Comparison of ENCODE assay signal across 29 mouse cellular contexts in the genomic region with DNA sequence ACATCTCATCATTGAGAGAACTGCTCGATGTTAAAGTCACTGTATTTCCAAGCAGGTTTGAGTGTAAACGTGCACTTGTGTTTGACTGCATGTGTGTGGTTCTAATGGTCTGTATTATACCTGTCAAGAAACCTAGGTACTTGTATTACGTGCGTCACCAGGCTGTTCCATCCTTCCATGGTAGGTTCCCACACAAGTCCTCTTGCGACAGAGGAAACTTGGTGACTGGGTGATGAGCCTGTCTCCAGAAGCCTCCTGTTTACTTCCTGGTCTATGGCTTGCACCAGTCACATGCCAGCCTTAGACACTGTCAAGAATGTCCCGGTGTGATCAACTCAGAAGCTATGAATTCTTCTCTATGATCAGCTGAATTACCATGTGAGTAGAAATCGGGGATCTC. TPM values are rescaled to one million over a fixed set of nuclear protein-coding genes. Genes with fewer than 3 reads are reported as not detected.
DNase-seq lines count a peak whose midpoint lies in the region; ATAC-seq lines count a peak whose summit lies in the region.
"Had no signal": no experiment of that assay in that cellular context is flagged by ENCODE, and none has a peak within 500 bp of the region (broad histone marks: within the 10 kb centered on the region; RNA-seq: fewer than 3 reads in every experiment).

No protein-coding gene starts in this region.

- no peak overlapping the region for H3K27ac ChIP-seq in hindbrain, embryonic 14.5 days
- H3K27ac ChIP-seq: embryonic facial prominence, embryonic 12.5 days; embryonic facial prominence, embryonic 15.5 days; forebrain, embryonic 12.5 days; forebrain, embryonic 15.5 days; heart, embryonic 15.5 days; hindbrain, embryonic 10.5 days; hindbrain, embryonic 13.5 days; hindbrain, postnatal 0 days had no signal

- H3K9me3 ChIP-seq in hindbrain, embryonic 14.5 days (ENCODE audit: control insufficient read depth, low read length), result no peaks in the 10 kb centered on the region
- H3K9me3 ChIP-seq: embryonic facial prominence, embryonic 12.5 days; embryonic facial prominence, embryonic 15.5 days; forebrain, embryonic 12.5 days; forebrain, embryonic 15.5 days; G1E; heart, embryonic 12.5 days; heart, embryonic 15.5 days; hindbrain, embryonic 10.5 days; hindbrain, embryonic 13.5 days had no signal

- no peaks in the 10 kb centered on the region for H3K27me3 ChIP-seq in hindbrain, embryonic 14.5 days (ENCODE audit: control insufficient read depth, insufficient read depth, low read length)
- H3K27me3 ChIP-seq: CH12.LX; embryonic facial prominence, embryonic 12.5 days; embryonic facial prominence, embryonic 15.5 days; forebrain, embryonic 12.5 days; forebrain, embryonic 15.5 days; heart, embryonic 12.5 days; heart, embryonic 15.5 days; hindbrain, embryonic 13.5 days; Patski had no signal

- 92% methylated on average over 7 of the region's 7 CpGs for WGBS in hindbrain, embryonic 14.5 days

- H3K4me2 ChIP-seq in hindbrain, embryonic 14.5 days (replicated peaks), result no peak overlapping the region
- H3K4me2 ChIP-seq: embryonic facial prominence, embryonic 12.5 days; embryonic facial prominence, embryonic 15.5 days; forebrain, embryonic 12.5 days; forebrain, embryonic 15.5 days; heart, embryonic 12.5 days; heart, embryonic 15.5 days; hindbrain, embryonic 13.5 days had no signal

- DNase-seq in heart, adult 11 months, result peak; percentile 84
- DNase-seq in heart, adult 9 months (ENCODE audit: low spot score in 2 of 2), result no peak
- DNase-seq in thymus, postnatal 4 days, result peak; percentile 8
- DNase-seq in thymus, postnatal 36 days, result no peak
- no peak for DNase-seq in hindbrain, embryonic 14.5 days (ENCODE audit: low spot score)
- DNase-seq in left cerebral cortex, adult 11 months (ENCODE audit: low spot score), result no peak
- DNase-seq: adrenal gland, postnatal 10 days; adrenal gland, postnatal 36 days; B cell, adult 2 months; cerebellum, adult 11 months; cerebellum, adult 2 months; cerebellum, adult 9-11 months; cerebellum, postnatal 25 days; gastrocnemius, postnatal 25 days; heart, postnatal 10 days; heart, postnatal 36 days had no signal

- 0 out of 2 replicates have a peak, but pooled peaks have one; percentile 37 for ATAC-seq in monocyte, adult 5-6 weeks (replicated peaks; ENCODE audit: insufficient number of reproducible peaks, low FRiP score, low TSS enrichment, poor library complexity, severe bottlenecking)
- no peak for ATAC-seq in hindbrain, embryonic 14.5 days (ENCODE audit: low FRiP score)
- ATAC-seq: forebrain, embryonic 15.5 days; hindbrain, postnatal 0 days; Patski had no signal

- H3K9ac ChIP-seq in hindbrain, embryonic 14.5 days, result no peak overlapping the region
- H3K9ac ChIP-seq: embryonic facial prominence, embryonic 12.5 days; embryonic facial prominence, embryonic 15.5 days; forebrain, embryonic 12.5 days; forebrain, embryonic 15.5 days; heart, embryonic 12.5 days; heart, embryonic 15.5 days; hindbrain, embryonic 13.5 days had no signal

- H3K4me1 ChIP-seq in hindbrain, embryonic 14.5 days (replicated peaks; ENCODE audit: control insufficient read depth, insufficient read depth, low read length), result peaks cover 9% of the 10 kb centered on the region

- no peak overlapping the region for H3K4me3 ChIP-seq in hindbrain, embryonic 14.5 days (replicated peaks; ENCODE audit: low read length)
- H3K4me3 ChIP-seq: embryonic facial prominence, embryonic 12.5 days; embryonic facial prominence, embryonic 15.5 days; forebrain, embryonic 12.5 days; forebrain, embryonic 15.5 days; heart, embryonic 12.5 days; heart, embryonic 15.5 days; hindbrain, embryonic 10.5 days; hindbrain, embryonic 13.5 days had no signal

- H3K36me3 ChIP-seq in hindbrain, embryonic 14.5 days (replicated peaks; ENCODE audit: control insufficient read depth, insufficient read depth), result no peaks in the 10 kb centered on the region
- H3K36me3 ChIP-seq: embryonic facial prominence, embryonic 12.5 days; embryonic facial prominence, embryonic 15.5 days; forebrain, embryonic 12.5 days; forebrain, embryonic 15.5 days; G1E; heart, embryonic 12.5 days; heart, embryonic 15.5 days; hindbrain, embryonic 10.5 days; hindbrain, embryonic 13.5 days had no signal

RNA-seq across cellular contexts. Expression of gene Rcbtb2, which starts 15.6 kb away (rescaled TPM):
- 50.0 to 78.5 TPM (median 57.1 TPM) in 3 replicates for total RNA-seq in monocyte, adult 5-6 weeks (2017)
- 64.0 and 77.0 TPM in 2 replicates for polyA plus RNA-seq in hindbrain, embryonic 14.5 days (2014; fragmentation: Nextera tagmentation; extraction: Ambion mirVana)

Comparison
In these comparisons a context has a peak if more than half of its experiments do, and no peak if none do; other contexts are left out.
1. DNase-seq: peak in heart, adult 11 months (single experiment) and thymus, postnatal 4 days (single experiment); none in heart, adult 9 months (0 of 2), thymus, postnatal 36 days (0 of 2), hindbrain, embryonic 14.5 days (single experiment) and left cerebral cortex, adult 11 months (single experiment).